Mouse (Mus musculus): ENCODE measurements around the gene Dynll2. TPM values are rescaled to one million over a fixed set of nuclear protein-coding genes. Genes with fewer than 3 reads are reported as not detected.
"Not testable (repeated sequence)": the region's sequence is repeated elsewhere in the genome, so short reads cannot be mapped to it uniquely, and the experiment has no call there.

Dynll2 gene
- total RNA-seq, 2 experiments from 2014 or later = 200 to 233 TPM

DNA sequence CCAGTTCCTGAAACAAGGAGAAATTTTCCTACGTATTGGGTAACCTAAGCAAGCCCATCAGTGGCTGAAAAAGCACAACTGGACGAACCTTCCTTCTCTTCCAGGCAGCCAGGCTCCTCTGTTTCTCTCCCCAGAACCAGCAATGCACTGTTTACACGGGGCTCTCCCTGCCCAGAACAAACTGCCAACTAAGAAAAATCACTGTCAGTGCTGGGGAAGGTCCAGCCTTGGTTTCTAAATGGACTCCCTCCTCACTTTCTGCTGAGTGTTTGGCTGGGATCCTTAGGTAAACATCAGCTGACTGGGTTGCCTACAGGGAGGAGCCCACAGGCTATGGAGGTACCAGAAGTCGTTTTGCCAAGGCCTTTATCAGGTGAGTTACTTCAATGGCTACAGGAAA is 4.5 kb upstream of the Dynll2 start:
- no peak for DNase-seq

DNA sequence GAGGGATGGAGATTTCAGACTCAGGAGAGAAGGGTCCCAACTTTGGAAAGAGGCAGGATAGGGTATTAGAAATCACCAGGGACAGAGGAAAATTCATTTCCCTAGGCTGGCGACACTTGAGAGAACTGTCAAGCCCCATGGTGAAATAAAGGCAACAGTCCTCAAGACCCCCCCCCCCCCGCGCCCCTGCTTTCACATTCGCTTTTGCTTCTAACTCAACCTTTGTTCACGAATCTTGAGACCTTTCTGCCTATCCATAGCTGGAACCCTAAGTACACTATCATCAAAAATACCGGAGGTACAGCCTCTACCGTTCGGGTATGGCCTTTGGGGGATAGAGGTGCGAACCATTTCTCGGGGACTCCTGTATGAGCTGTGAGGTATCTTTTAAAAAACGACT is 528 bp upstream of the Dynll2 start:
- DNase-seq = no peak

DNA sequence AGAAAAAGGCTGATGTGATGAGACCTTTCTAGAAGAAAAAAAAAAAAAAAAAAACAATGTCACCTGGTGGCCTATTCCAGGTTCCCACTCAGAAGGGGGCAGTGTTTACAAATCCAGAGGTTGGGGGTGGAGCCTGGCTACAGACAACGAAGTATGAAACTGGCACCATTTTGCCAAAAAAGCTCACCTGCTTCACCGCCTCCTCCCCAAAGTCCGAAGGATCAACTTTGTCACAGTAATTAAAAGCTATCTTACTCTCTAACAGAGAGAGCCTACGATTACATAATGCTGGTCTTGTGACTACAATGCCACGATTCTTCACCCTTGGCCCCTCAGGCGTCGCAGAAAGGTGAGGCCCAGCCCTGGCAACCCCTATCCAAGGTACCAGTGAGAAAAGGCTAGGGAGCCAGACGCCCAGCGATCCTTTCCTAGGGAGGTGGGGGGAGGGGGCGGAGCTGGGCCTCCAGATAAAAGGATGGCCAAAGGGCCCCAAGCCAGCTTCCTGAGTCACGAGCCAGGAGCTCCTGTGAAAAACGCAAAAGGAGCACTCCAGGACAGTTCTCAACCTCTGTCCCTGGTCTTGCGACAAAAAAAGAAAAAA is 1.1 kb downstream of the Dynll2 start:
- DNase-seq = peak; percentile 89 to 91

DNA sequence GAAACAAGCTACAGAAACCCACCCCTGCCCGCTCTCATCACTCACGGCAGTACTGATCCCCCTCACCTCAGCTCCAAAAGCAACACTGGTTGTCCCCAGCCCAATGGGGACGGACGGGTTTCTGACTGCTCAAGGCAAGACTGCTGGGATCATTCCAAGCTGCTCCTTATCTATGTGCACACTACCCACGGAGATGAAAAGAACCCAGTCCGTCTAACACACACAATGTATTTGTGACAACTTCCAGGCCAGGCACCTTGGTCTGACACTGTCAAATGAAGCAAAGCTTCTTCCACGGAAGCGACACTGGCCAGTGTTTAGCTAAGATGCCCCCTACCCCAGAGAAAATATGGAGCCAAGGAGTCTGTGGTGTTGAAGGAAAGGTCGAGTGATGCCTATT is 1.7 kb downstream of the Dynll2 start:
- peak; percentile 22 to 50 for DNase-seq

DNA sequence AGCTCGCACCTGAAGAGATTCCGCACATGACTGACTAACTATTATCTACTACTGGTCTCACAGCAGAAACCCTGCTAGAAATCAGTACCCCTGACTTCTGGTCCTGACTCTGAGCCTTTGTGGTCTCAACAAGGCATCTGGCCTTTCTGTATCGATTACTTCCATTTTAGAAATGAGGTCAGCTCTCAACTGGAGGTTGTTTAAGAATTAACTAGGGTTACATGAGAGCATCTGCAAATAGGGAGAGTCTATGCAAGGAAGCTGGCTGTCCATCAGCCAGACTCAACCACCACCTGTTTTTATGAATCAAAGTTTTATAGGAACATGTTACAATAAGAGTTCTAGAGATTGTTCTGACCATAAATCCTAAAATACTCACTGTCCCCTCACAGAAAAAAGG is 2.8 kb downstream of the Dynll2 start:
- DNase-seq = no peak

DNA sequence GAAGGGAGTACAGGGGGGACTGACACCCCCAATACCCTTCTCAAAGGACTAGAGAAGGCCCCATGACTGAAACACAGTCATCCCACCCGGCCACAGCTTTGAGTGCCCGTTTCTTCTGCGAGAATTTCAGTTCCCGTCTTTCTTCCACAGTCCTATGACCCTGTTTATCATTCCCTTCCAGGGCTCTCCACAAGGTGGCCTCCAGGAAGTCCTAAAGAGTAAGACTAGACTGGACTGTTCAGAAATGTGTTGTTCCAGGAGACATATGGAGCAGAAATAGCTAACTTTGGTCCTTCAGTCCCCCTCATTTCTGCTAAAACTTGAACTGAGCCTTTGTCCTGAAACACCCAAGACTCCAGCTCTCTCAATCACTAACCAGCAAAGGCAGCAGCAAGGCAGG is 8.4 kb downstream of the Dynll2 start:
- DNase-seq = no peak

DNA sequence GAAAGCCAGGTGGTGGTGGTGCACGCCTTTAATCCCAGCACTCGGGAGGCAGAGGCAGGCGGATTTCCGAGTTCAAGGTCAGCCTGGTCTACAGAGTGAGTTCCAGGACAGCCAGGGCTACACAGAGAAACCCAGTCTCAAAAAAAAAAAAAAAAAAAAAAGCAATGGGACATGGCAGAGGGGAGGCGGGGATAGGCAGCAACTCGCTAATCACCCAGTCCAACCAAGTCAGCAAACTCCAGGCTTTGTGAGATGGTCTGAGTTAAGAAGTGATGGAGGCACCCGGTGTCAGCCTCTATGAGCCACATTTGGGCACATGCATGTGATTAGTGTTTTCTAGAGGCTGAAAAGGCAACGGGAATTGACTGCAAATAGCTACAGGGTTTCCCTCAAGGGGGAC is 10.3 kb downstream of the Dynll2 start:
- DNase-seq = not testable (repeated sequence)

DNA sequence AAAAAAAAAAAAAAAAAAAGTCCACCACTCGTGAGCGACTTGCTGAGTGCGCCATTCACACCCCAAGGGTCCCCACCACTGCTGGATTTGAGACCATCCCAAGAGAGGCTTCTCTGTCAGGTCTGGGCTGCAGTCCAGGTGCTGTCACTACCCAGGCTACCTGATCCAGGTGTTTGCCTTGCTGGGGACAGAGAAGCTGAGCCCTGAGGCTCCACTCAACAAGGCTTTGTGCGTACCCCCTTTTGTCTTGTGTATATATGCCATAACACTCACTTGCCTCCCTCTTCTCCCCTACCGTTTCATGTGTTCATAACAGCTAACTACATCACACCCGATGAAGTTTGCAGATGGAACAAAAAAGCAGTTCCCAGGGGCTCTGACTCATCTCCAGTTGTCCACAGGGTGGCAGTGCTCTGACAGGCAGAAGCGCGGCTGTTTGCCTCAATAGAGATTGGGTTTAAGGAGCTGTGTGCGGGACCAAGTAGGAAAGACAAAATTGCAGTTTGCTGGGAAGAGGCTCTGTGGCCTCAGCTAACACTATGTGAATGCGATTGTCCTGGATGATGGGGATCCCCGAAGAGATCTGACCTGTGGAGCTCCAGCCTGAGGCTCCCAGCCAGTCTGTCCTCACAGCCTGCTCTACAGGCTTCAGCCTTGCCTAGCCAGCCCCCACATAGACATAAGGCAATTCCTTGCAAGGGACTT is 12.7 kb downstream of the Dynll2 start:
- peak; percentile 61 to 81 for DNase-seq

DNA sequence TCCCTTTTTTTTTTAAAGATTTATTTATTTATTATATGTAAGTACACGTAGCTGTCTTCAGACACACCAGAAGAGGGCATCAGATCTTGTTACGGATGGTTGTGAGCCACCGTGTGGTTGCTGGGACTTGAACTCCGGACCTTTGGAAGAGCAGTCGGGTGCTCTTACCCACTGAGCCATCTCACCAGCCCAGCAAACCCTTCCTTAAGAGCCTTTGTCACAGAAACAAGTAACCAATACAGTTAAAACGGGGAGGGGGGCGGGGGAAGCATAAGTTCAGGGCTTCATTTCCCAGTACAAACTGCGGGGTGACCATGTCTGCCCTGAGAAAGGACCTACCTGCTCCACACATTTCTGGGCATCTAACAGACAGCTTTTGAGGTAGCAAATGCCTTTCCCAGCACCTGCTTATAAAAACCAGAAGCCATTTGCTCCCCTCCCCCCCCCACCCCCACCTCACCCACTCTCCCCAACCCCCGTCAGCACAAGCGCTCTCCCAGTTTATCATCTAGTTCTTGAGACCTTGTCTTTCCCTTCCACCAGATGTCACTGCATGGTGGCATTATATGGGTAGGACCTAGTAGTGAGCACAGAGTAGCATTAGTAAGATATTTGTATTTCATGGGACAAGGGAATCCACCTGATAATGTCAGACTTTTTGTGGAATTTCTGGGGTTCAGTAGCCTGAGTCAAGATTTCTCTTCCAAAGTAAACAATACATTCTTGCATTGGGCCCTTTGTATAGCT is 13.6 kb downstream of the Dynll2 start:
- no peak for DNase-seq

DNA sequence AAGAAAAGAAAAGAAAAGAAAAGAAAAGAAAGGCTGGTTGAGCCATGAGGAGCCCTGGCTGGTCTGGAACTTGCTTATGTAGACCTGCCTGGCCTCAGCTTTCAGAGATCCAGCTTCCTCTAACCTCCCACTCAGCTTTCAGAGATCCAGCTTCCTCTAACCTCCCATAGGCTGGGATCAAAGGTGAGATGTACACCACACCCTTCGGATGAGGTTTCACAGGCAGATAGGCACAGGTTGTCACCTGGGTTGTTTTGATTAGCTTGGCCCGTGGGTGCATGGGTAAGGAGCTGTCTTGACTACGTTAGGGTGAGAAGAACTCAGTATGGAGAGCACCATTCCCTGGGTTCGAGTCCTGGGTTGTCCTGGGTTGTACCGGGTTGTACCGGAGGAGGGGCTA is 14.5 kb downstream of the Dynll2 start:
- no peak for DNase-seq

DNA sequence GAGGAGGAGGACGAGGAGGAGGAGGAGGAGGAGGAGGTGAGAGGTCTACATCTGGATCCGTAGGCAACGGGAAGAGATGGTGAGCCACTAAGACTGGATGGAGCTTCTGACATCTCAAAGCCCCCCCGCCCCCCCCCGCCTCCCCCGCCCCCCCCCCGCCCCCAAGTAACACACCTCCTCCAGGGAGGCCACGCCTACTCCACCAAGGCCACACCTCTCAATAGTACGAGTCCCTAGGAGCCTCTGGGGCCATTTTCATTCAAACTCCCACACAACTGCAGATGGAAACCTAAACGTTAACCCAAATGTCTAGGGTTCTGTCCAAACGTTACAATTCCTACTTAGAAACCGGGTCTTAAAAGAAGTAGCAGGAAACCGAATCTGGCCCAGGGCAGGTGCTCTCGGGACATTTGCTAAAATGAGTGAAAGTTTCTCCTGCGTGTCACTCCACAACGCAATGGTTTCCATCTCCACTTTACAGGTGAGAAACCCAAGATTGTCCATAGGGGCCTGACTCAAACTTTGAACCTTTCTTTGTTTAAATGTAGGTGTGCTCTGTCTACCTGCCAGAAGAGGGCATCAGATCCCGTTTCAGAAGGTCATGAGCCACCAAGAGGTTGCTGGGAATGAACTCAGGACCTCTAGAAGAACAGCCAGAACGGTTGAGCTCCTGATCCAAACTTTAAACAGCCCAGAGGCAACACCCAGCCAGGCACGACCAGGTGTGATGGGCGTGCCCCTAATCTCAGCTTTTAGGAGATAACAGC is 18.8 kb downstream of the Dynll2 start:
- DNase-seq = peak in 1 of 2 experiments; percentile 23

DNA sequence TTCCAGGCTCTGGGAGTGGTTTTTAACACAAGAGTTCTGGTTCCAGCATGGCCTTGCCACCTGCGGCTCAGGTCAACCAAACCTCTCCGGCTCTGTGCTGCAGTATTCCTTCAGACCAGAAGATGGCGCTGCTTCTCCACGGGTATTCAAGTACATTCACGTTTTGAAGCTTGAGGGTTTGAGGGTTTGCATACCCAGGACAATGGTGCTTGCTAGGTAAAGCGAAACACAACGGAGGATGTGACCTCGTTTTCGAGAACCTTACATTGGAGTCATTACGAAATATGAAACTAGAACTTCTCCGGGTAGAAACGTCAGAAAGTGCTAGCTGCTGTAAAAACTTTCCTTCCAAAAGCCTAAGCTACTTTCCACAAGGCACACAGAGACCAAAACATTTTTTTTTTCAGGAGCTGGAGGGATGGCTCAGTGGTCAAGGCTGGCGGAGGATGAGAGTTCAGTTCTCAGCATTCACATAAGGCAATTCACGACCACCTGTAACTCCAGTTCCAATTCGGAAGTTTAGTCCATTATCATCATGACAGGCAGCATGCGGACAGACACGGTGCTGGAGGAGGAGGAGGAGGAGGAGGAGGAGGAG is 19.5 kb downstream of the Dynll2 start:
- peak; percentile 83 to 85 for DNase-seq

DNA sequence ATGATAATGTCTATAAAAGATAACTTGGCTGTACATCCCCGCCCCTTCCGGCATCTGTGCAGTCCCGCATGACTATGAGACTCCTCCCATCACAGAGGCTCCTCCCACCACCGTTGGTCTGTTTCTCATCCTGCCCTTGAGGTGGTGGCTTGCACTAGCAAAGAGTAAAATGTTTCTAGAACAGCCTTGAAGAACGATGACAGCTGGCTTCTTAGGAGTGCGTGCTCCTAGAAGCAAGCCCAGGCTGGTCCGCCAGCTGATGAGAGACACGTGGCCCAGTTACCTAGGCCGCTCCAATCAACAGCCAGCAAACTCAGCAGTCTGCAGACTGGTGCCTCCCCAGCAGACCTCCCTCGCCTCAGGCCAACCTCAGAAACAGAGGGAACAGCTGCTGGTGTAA is 21.1 kb downstream of the Dynll2 start:
- no peak for DNase-seq

DNA sequence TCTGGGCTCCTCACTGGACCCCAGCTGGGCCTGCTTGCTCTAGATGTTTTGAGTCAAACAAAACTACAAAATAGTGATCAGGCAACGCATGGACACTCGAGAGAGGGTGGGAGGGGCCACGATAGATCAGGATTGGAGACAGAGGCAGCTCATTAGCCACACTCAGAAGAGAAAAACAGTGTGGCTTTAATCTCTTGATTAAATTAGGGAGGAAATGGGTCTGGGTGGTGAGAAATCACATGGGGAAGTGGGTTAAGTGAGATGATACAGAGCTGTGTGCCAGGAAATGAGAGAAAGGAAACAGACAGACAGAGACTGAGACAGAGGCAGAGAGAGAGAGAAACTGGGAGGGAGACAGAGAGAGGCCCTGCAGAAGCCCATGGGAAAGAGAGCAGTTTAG is 22.0 kb downstream of the Dynll2 start:
- no peak for DNase-seq

DNA sequence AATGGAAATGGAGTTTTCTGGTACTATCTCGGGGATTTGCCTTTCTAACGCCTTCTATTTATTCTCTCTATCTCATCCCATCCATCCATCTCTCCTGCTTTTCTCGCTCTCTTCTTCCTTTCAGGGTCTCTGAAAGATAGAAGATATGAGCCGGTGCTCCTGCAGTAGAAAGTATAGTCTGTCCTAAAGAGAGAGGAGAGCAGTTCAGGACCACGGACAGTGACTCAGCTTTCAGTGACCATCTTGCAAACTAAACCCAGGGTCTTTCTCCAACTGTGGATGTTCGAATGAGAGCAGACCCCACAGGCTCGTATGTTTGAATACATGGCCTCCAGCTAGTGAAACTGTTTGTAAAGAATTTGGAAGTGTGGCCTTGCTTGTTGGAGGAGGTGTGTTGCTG is 30.3 kb downstream of the Dynll2 start:
- DNase-seq = peak in 1 of 2 experiments; percentile 46

DNA sequence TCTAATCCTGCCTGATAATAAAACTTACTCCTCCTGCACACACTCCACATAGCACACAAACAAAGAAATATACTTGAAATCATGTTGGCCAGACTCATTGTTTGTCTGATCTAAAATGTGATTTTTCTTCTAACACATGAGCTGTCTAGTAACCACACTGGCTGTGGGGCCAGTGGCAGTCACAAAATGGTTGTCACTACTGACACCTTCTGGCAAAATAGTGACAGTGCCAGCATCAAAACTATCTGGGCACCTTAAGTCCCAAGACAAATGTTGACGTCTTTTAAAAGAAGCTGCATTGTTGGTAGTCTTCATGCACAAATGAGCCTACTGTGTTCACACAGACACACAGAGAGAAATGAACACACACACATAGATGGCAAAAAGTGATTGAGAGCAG is 32.2 kb downstream of the Dynll2 start:
- DNase-seq = no peak

DNA sequence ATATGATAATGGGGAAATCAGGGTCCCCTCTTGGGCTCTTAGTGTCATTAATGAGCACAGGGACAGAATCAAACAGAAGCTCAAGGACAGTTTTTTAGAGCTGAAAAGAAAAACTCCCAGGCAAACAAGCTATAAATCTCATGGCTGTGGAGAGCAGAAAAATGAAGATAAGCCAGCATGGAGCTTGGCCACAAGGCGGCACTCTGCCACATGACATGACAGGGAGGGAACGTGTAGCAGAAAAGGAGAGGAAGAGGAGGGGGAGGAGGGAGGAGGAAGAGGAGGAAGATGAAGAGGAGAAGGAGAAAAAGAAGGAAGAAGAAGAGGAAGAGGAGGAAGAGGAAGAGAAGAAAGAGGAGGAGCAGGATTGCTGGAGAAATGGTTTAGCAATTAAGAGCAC is 37.3 kb downstream of the Dynll2 start:
- peak in 1 of 2 experiments; percentile 52 for DNase-seq

DNA sequence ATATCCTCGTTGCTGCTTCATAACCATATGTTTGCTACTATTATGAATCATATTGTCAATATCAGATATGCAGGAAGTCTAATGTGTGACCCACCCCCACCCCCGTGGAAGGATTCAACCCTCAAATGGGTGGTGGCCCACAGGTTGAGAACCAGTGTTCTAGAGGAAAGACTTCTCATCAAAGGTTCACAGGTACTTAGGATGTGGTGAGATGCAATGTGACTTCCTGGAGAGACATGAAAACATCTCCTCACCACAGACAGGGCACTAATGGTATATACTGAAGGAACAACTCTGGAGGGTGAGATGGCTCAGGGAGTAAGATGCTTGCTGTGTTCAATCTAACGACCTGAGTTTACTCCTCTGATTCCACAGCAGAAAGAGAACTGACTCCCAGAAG is 51.9 kb downstream of the Dynll2 start:
- DNase-seq = no peak

DNA sequence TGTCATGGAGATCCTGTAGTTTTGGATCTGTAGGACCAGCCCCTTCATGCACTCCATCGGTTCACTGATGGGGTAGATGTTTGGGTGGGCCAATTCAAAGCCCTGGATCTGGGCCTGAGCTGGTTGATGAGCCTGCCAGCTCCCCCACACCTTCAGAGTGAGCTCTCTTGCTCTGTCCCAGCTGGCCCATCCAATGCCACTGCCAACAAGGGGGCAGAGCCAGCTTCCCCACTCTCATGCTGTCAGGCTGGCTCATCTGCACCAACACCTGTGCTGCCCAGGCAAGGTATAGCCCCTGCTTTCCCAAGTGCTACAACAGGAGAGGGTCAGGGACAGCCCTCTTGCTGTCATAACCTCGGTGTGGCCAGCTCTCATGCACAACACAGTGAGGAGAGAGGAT is 53.6 kb downstream of the Dynll2 start:
- no peak for DNase-seq

DNA sequence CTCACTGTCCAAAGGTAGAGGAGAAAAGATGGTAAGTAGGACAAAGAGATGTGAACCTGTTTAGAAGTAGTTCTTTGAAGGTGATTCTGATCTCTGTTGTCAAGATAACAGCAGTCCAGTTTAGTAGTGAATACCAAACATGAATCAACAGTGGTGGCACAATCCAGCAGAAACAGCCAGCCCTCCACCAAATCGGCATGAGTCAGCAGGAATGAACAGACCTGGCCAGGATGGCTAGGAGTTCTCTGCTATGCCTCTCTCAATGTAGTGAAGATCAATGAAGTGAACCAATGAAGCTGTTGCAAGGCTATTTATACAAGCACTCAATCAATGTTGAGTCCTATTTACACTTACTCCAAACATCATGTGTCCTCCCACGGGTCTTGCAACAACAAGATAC is 57.0 kb downstream of the Dynll2 start:
- no peak for DNase-seq
